Mouse (Mus musculus) heart, embryonic 13.5 days (tissue): ENCODE data around the gene Tek. TPM values are rescaled to one million over a fixed set of nuclear protein-coding genes. Genes with fewer than 3 reads are reported as not detected.
A peak's percentile ranks its signal among the peaks of the same experiment; 100 is the strongest.

Experiments
- ATAC-seq: fragments of 200-750 bp; cut with Nextera tagmentation; 2 replicates; pipeline ENCODE4 v1.8.0; 2017; ENCODE audit warnings: moderate TSS enrichment; ENCODE audit not compliant: insufficient number of reproducible peaks, low FRiP score, low TSS enrichment; ENCODE audit errors: extremely low read depth
- H3K27ac ChIP-seq: fragments of 300-500 bp; sonication (generic); replicated peaks from 2 replicates; pipeline ENCODE4 v1.5.1; 2015; ENCODE audit warnings: moderate library complexity, mild to moderate bottlenecking, inconsistent platforms
- H3K27me3 ChIP-seq: fragments of 300-500 bp; sonication (generic); replicated peaks from 2 replicates; pipeline ENCODE4 v1.6.1; 2015; ENCODE audit warnings: mild to moderate bottlenecking, inconsistent platforms
- H3K36me3 ChIP-seq: fragments of 300-500 bp; sonication (generic); 2 replicates; pipeline ENCODE4 v1.6.1; 2015; ENCODE audit warnings: mild to moderate bottlenecking, inconsistent platforms
- H3K4me1 ChIP-seq: fragments of 300-500 bp; sonication (generic); 2 replicates; pipeline ENCODE4 v1.6.1; 2015; ENCODE audit warnings: inconsistent platforms
- H3K4me2 ChIP-seq: fragments of 300-500 bp; sonication (generic); 2 replicates; pipeline ENCODE4 v1.6.1; 2015; ENCODE audit warnings: inconsistent platforms, mild to moderate bottlenecking, moderate library complexity
- H3K4me3 ChIP-seq: fragments of 300-500 bp; sonication (generic); 2 replicates; pipeline ENCODE4 v1.5.1; 2015; ENCODE audit warnings: moderate library complexity, mild to moderate bottlenecking, inconsistent platforms
- H3K9ac ChIP-seq: fragments of 300-500 bp; sonication (generic); 2 replicates; pipeline ENCODE4 v1.6.1; 2015; ENCODE audit warnings: inconsistent platforms, mild to moderate bottlenecking, moderate library complexity
- H3K9me3 ChIP-seq: fragments of 300-500 bp; sonication (generic); 2 replicates; pipeline ENCODE4 v1.6.1; 2016; ENCODE audit warnings: inconsistent platforms
- WGBS: fragments of 180-500 bp; shearing (Covaris S2); methylation state at CpG from one replicate; pipeline ENCODE4 v1.1.7; 2015; ENCODE audit warnings: mixed read lengths; 5-methylcytosine and 5-hydroxymethylcytosine counted together
- polyA plus RNA-seq: library from polyadenylated mRNA; unstranded; fragments of >200 nt; fragmentation: Nextera tagmentation; extraction: Ambion mirVana; gene quantifications from 2 replicates; pipeline ENCODE4 v1.2.1, GENCODE M21; 2015

Gene Tek
- polyA plus RNA-seq, 1 experiment from 2014 or later, result 44.6 TPM

DNA sequence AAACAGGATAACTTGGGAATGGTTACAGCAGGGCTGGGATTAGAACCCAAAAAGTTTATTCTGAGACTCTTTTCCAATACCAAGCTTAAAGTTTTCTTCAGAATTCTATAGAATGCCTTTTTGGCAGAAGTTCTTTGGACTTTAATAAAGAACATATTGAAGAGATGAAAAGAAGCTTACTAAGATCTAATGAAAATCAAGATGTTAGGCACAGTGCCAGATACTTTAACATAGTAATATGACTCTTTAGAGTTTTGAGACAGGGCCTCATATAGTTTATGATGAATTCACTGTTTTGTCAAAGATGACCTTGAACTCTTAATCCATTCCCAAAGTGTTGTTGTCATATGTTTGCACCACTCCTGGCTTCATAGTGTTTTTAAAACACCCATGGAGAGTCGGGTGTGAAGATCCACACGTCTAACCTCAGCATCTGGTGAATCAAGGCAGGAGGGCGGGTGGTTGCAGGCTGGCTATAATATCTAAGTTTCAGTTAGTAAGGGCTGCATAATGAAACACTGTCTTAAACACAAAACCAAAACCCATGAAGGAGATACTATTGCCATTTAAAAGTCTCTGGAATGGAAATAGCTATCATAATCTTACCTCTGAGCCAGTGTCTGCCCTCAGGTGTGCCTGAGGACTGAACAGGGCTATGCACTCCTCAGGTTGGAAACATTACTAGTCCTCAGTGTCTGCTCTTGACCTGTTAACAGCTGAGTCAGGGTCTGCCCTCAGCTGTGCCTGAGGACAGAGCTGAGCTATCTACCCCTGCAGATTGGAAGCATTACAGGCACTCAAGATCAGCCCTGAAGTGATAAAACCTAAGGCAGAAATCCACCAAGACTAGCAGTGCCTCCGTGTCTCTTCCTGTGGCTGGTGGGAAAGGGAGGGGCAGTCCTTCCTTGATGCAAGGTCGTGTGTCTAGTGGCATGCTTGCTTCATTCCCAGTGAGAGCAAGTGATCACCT, 1.5 kb upstream of the Tek start:
- Histone ChIP-seq H3K27ac (peak overlapping the region; percentile 80; the same call in 1 of the 2 replicates), H3K9me3 (no peaks in the 10 kb centered on the region), H3K27me3 (no peaks in the 10 kb centered on the region), H3K36me3 (no peaks in the 10 kb centered on the region), H3K4me3 (no peak overlapping the region), H3K4me2 (no peak overlapping the region), H3K9ac (no peak overlapping the region), H3K4me1 (peaks cover 25% of the 10 kb centered on the region)
- WGBS, result 36% methylated on average over 5 of the region's 5 CpGs
- ATAC-seq, result no peak

DNA sequence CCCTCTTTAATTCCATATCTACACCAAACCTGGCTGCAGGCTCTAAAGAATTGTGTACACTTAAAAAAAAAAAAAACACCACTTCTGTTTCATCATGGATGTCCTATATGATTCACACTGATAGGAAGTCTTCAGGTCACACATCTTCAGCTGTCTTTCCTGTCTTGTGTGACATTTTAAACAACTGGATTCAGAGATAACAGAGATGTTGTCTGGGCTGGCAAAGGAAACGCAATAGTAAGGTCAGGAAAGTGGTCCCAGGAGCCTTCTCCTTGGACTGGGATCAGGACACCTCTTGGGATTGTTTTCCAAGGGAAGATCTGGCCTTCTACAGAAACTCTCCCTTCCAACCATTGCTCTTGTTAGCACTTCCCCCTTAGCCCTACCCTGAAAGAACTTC, 2.7 kb downstream of the Tek start:
- H3K4me1 ChIP-seq, result peaks cover 44% of the 10 kb centered on the region
- no peak for ATAC-seq
- peak overlapping the region; percentile 64 for H3K9ac ChIP-seq
- H3K9me3 ChIP-seq, result no peaks in the 10 kb centered on the region
- no peaks in the 10 kb centered on the region for H3K36me3 ChIP-seq
- 36% methylated on average over 1 of the region's 1 CpGs for WGBS
- H3K27me3 ChIP-seq, result no peaks in the 10 kb centered on the region
- peak overlapping the region; percentile 63; the same call in 1 of the 2 replicates for H3K27ac ChIP-seq
- peak overlapping the region; percentile 38 for H3K4me3 ChIP-seq
- peak overlapping the region; percentile 57 for H3K4me2 ChIP-seq

DNA sequence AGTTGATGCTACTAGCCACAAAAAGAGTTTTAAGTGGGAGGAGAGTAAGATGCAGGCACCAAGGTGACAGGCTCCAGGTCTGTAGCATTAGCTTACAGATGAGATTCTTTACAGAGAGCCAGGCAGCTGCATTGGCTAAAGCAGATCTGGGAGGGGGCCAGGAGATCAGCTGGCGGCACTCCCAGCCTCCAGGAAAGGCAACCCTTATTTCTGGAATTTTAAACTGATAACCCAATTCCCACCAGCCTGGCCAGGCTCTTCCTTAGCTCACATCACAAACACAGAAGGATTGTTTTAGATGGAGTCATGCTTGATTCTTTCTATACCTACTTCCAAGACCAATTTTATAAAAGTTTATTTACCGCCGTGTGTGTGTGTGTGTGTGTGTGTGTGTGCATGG, 6.7 kb downstream of the Tek start:
- H3K4me3 ChIP-seq, result no peak overlapping the region
- peak overlapping the region; percentile 86 for H3K27ac ChIP-seq
- no peaks in the 10 kb centered on the region for H3K9me3 ChIP-seq
- no peak overlapping the region for H3K9ac ChIP-seq
- H3K4me1 ChIP-seq, result peaks cover 48% of the 10 kb centered on the region
- 42% methylated on average over 3 of the region's 3 CpGs for WGBS
- H3K36me3 ChIP-seq, result no peaks in the 10 kb centered on the region
- H3K4me2 ChIP-seq, result peak overlapping the region; percentile 44
- no peaks in the 10 kb centered on the region for H3K27me3 ChIP-seq
- no peak; the same call in 1 of the 2 replicates for ATAC-seq

DNA sequence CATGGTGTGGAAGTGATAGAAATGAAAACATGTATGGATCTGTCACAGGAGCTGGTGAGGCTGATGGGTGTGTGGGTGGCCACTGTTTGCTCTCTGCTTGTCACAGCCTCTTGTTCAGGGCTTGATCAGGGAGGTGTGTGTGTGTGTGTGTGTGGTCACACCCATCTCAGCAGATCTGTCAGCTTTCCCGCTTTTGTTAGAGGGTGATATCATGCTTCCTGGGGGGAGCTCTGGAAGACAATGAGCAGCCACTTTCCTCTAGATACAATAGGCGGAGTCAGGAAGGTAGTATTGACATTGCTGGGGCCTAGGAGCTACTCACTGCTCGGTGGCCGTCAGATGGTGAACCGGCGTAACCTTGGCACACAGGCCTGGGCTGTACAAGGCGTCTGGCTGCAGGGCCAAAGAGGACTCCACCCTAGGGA, 7.3 kb downstream of the Tek start:
- WGBS, result 34% methylated on average over 7 of the region's 7 CpGs
- H3K4me2 ChIP-seq, result peak overlapping the region; percentile 44
- no peaks in the 10 kb centered on the region for H3K36me3 ChIP-seq
- no peak overlapping the region for H3K9ac ChIP-seq
- ATAC-seq, result peak; percentile 70
- H3K27me3 ChIP-seq, result no peaks in the 10 kb centered on the region
- H3K4me3 ChIP-seq, result no peak overlapping the region
- peaks cover 54% of the 10 kb centered on the region for H3K4me1 ChIP-seq
- H3K9me3 ChIP-seq, result no peaks in the 10 kb centered on the region
- peak overlapping the region; percentile 86 for H3K27ac ChIP-seq

DNA sequence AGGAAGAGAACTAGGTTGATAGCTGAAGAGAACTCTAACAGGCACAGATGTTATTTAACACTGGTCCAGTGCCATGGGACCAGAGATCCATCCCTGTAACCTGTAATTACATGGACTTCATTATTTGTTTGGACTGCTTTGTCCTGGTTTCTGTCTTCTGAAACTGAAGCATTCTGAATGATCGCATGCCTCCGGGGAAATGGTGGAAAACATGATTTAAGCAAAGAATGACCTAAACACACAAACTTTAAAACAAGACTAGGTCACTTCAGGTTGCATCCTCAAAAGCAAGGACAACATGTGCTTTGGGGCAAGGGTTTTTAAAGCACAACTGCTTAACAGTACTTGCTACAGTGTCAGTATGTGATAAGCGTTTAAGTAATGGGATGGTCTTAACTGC, 8.2 kb downstream of the Tek start:
- no peak overlapping the region for H3K9ac ChIP-seq
- no peaks in the 10 kb centered on the region for H3K27me3 ChIP-seq
- H3K27ac ChIP-seq, result peak overlapping the region; percentile 86
- H3K36me3 ChIP-seq, result no peaks in the 10 kb centered on the region
- no peak overlapping the region for H3K4me2 ChIP-seq
- no peak for ATAC-seq
- no peaks in the 10 kb centered on the region for H3K9me3 ChIP-seq
- H3K4me1 ChIP-seq, result peaks cover 60% of the 10 kb centered on the region
- H3K4me3 ChIP-seq, result no peak overlapping the region
- WGBS, result 76% methylated on average over 3 of the region's 3 CpGs

- 24% methylated on average over 9 of the region's 9 CpGs for WGBS
- H3K4me3 ChIP-seq, result 0 out of 2 replicates have a peak overlapping the region, but pooled peaks have one; percentile 4
- H3K27me3 ChIP-seq, result no peaks in the 10 kb centered on the region
- H3K4me1 ChIP-seq, result peaks cover 34% of the 10 kb centered on the region
- peak overlapping the region; percentile 63 for H3K27ac ChIP-seq
- H3K4me2 ChIP-seq, result peak overlapping the region; percentile 44
- no peaks in the 10 kb centered on the region for H3K9me3 ChIP-seq
- H3K9ac ChIP-seq, result no peak overlapping the region
- peak; percentile 75 for ATAC-seq
- H3K36me3 ChIP-seq, result no peaks in the 10 kb centered on the region
Measured at GRCm38 (mm10) chr4:94752512-94752911, 13.4 kb downstream of the Tek start.

GRCm38 (mm10) chr4:94765217-94765616, 26.1 kb downstream of the Tek start:
- no peak overlapping the region for H3K27ac ChIP-seq
- no peaks in the 10 kb centered on the region for H3K36me3 ChIP-seq
- no peak for ATAC-seq
- no peak overlapping the region for H3K9ac ChIP-seq
- no peaks in the 10 kb centered on the region for H3K27me3 ChIP-seq
- H3K4me2 ChIP-seq, result no peak overlapping the region
- 0 out of 2 replicates have a peak, but pooled peaks cover 4% of the 10 kb centered on the region for H3K9me3 ChIP-seq
- H3K4me3 ChIP-seq, result no peak overlapping the region
- H3K4me1 ChIP-seq, result peaks cover 8% of the 10 kb centered on the region

- H3K4me2 ChIP-seq, result no peak overlapping the region
- H3K27me3 ChIP-seq, result no peaks in the 10 kb centered on the region
- H3K9ac ChIP-seq, result no peak overlapping the region
- 0 out of 2 replicates have a peak, but pooled peaks cover 4% of the 10 kb centered on the region for H3K9me3 ChIP-seq
- no peaks in the 10 kb centered on the region for H3K36me3 ChIP-seq
- WGBS, result 56% methylated on average over 7 of the region's 7 CpGs
- H3K27ac ChIP-seq, result no peak overlapping the region
- no peak for ATAC-seq
- no peak overlapping the region for H3K4me3 ChIP-seq
- peaks cover 8% of the 10 kb centered on the region for H3K4me1 ChIP-seq
Measured at GRCm38 (mm10) chr4:94766176-94766575, 27.1 kb downstream of the Tek start.

- WGBS, result 48% methylated on average over 3 of the region's 3 CpGs
- no peak overlapping the region for H3K9ac ChIP-seq
- H3K4me3 ChIP-seq, result no peak overlapping the region
- H3K27me3 ChIP-seq, result no peaks in the 10 kb centered on the region
- ATAC-seq, result no peak
- no peaks in the 10 kb centered on the region for H3K36me3 ChIP-seq
- H3K9me3 ChIP-seq, result 0 out of 2 replicates have a peak, but pooled peaks cover 4% of the 10 kb centered on the region
- peaks cover 8% of the 10 kb centered on the region for H3K4me1 ChIP-seq
- no peak overlapping the region for H3K4me2 ChIP-seq
- H3K27ac ChIP-seq, result no peak overlapping the region
Measured at GRCm38 (mm10) chr4:94768624-94769023, 29.5 kb downstream of the Tek start.

DNA sequence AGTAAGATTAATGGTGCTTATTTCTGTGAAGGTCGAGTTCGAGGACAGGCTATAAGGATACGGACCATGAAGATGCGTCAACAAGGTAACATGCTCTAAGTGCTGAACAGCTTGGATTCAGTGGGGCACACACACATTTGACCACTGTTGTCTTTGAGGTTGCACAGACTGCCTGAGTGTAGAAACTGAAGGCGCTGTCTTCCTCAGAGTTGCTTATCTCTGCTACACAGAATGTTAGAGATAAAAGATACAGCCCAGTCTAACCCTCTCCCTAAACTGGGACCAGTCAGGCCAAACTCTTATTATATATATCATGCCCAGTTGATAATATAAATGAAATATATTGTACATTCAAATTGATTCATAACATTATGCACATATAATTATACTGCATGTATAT, 42.0 kb downstream of the Tek start:
- no peaks in the 10 kb centered on the region; the same call in 1 of the 2 replicates for H3K4me1 ChIP-seq
- H3K9ac ChIP-seq, result no peak overlapping the region
- no peaks in the 10 kb centered on the region for H3K9me3 ChIP-seq
- H3K4me3 ChIP-seq, result no peak overlapping the region
- no peak overlapping the region for H3K4me2 ChIP-seq
- H3K27me3 ChIP-seq, result no peaks in the 10 kb centered on the region
- ATAC-seq, result no peak
- H3K27ac ChIP-seq, result no peak overlapping the region
- WGBS, result 73% methylated on average over 5 of the region's 5 CpGs
- H3K36me3 ChIP-seq, result peaks cover 7% of the 10 kb centered on the region; the same call in 1 of the 2 replicates

DNA sequence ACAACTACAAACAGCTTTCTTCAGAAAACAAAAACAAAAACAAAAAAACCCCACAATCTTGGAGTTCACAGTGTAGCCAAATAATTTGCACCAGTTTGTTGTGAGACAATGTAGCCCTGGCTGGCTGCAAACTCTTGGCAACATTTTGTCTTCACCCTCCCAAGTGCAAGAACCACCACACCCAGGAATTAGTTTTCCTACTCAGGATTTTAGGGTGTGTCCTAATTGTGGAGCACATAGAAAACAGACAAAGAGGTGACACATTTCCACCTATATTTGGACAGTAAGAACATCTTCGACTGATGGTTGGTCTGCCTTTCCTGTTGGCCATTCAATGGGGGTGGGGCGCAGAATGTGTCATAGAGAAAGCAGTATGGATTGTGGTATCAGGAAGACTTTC, 46.8 kb downstream of the Tek start:
- H3K36me3 ChIP-seq, result peaks cover 29% of the 10 kb centered on the region
- H3K4me2 ChIP-seq, result no peak overlapping the region
- ATAC-seq, result no peak
- no peak overlapping the region for H3K9ac ChIP-seq
- H3K27ac ChIP-seq, result no peak overlapping the region
- no peak overlapping the region for H3K4me3 ChIP-seq
- H3K27me3 ChIP-seq, result no peaks in the 10 kb centered on the region
- WGBS, result 82% methylated on average over 2 of the region's 2 CpGs
- H3K4me1 ChIP-seq, result no peaks in the 10 kb centered on the region
- H3K9me3 ChIP-seq, result no peaks in the 10 kb centered on the region
